ENCODE assay signal across 19 mouse cellular contexts in genomic region chr8:114650789-114651188, GRCm38 (mm10).
DNase-seq lines count a peak whose midpoint lies in the region; ATAC-seq and TF ChIP-seq lines count a peak whose summit lies in the region.
"Had no signal": no experiment of that assay in that cellular context is flagged by ENCODE, and none has a peak within 500 bp of the region (broad histone marks: within the 10 kb centered on the region; RNA-seq: fewer than 3 reads in every experiment).

No protein-coding gene starts in this region.

- no peaks in the 10 kb centered on the region for H3K27me3 ChIP-seq in forebrain, embryonic 14.5 days (replicated peaks; ENCODE audit: control insufficient read depth, insufficient read depth, low read length)
- H3K27me3 ChIP-seq in forebrain, embryonic 11.5 days (ENCODE audit: control insufficient read depth, insufficient read depth, low read length), result no peaks in the 10 kb centered on the region
- H3K27me3 ChIP-seq in limb, embryonic 12.5 days, result peaks cover 10% of the 10 kb centered on the region
- H3K27me3 ChIP-seq: embryonic facial prominence, embryonic 12.5 days; liver, embryonic 15.5 days had no signal

- no peak overlapping the region for H3K4me3 ChIP-seq in forebrain, embryonic 14.5 days (ENCODE audit: low read depth, low read length)
- no peak overlapping the region for H3K4me3 ChIP-seq in forebrain, embryonic 11.5 days (ENCODE audit: low read depth, low read length)
- peak overlapping the region; percentile 16 for H3K4me3 ChIP-seq in left cerebral cortex, adult 2 months
- H3K4me3 ChIP-seq in limb, embryonic 12.5 days (replicated peaks), result 0 out of 2 replicates have a peak overlapping the region, but pooled peaks have one; percentile 2
- H3K4me3 ChIP-seq: embryonic facial prominence, embryonic 12.5 days; liver, embryonic 15.5 days had no signal

- peak overlapping the region; percentile 28 for H3K4me2 ChIP-seq in forebrain, embryonic 14.5 days (ENCODE audit: low read length)
- no peak overlapping the region for H3K4me2 ChIP-seq in forebrain, embryonic 11.5 days (ENCODE audit: low read depth, low read length, severe bottlenecking)
- H3K4me2 ChIP-seq in limb, embryonic 12.5 days, result peak overlapping the region; percentile 42
- H3K4me2 ChIP-seq: embryonic facial prominence, embryonic 12.5 days; liver, embryonic 15.5 days had no signal

- H3K27ac ChIP-seq in forebrain, embryonic 14.5 days (ENCODE audit: low read depth, low read length), result no peak overlapping the region
- H3K27ac ChIP-seq in forebrain, embryonic 11.5 days (ENCODE audit: low read depth, low read length), result no peak overlapping the region
- no peak overlapping the region for H3K27ac ChIP-seq in left cerebral cortex, adult 2 months
- H3K27ac ChIP-seq in limb, embryonic 12.5 days, result no peak overlapping the region
- H3K27ac ChIP-seq: embryonic facial prominence, embryonic 12.5 days; liver, embryonic 15.5 days; macrophage had no signal

- H3K4me1 ChIP-seq in forebrain, embryonic 14.5 days (ENCODE audit: control insufficient read depth, insufficient read depth, low read length), result 0 out of 2 replicates have a peak, but pooled peaks cover 2% of the 10 kb centered on the region
- H3K4me1 ChIP-seq in forebrain, embryonic 11.5 days (replicated peaks; ENCODE audit: control insufficient read depth, insufficient read depth, low read length), result no peaks in the 10 kb centered on the region
- H3K4me1 ChIP-seq in limb, embryonic 12.5 days (replicated peaks), result peaks cover 22% of the 10 kb centered on the region
- H3K4me1 ChIP-seq: embryonic facial prominence, embryonic 12.5 days; liver, embryonic 15.5 days had no signal

- intact Hi-C loops in left cerebral cortex, adult 2 months (cut with DNase I), result no loop called here

- no peaks in the 10 kb centered on the region for H3K9me3 ChIP-seq in forebrain, embryonic 14.5 days (replicated peaks; ENCODE audit: control insufficient read depth, low read length)
- H3K9me3 ChIP-seq in forebrain, embryonic 11.5 days (ENCODE audit: control insufficient read depth, low read length), result no peaks in the 10 kb centered on the region
- no peaks in the 10 kb centered on the region for H3K9me3 ChIP-seq in limb, embryonic 12.5 days
- H3K9me3 ChIP-seq: embryonic facial prominence, embryonic 12.5 days; liver, embryonic 15.5 days had no signal

- no peak for ATAC-seq in forebrain, embryonic 14.5 days
- ATAC-seq in forebrain, embryonic 11.5 days (replicated peaks; ENCODE audit: low FRiP score), result no peak
- ATAC-seq in limb, embryonic 12.5 days (ENCODE audit: insufficient number of reproducible peaks, insufficient read depth, low FRiP score, low TSS enrichment, low read depth), result no peak
- ATAC-seq in frontal cortex, adult (ENCODE audit: low TSS enrichment), result no peak
- ATAC-seq: intestine, embryonic 16.5 days; midbrain, embryonic 16.5 days had no signal

- no peak for TF ChIP-seq CTCF in left cerebral cortex, adult 2 months (IDR thresholded peaks at IDR 0.05)

- H3K36me3 ChIP-seq in forebrain, embryonic 14.5 days (ENCODE audit: control insufficient read depth, insufficient read depth, low read length), result no peaks in the 10 kb centered on the region
- no peaks in the 10 kb centered on the region for H3K36me3 ChIP-seq in forebrain, embryonic 11.5 days (ENCODE audit: control insufficient read depth, insufficient read depth, low read length)
- H3K36me3 ChIP-seq in limb, embryonic 12.5 days, result no peaks in the 10 kb centered on the region
- H3K36me3 ChIP-seq: embryonic facial prominence, embryonic 12.5 days; liver, embryonic 15.5 days had no signal

- H3K9ac ChIP-seq in forebrain, embryonic 14.5 days (ENCODE audit: low read length), result no peak overlapping the region
- H3K9ac ChIP-seq in forebrain, embryonic 11.5 days (ENCODE audit: low read length), result no peak overlapping the region
- 0 out of 2 replicates have a peak overlapping the region, but pooled peaks have one; percentile 18 for H3K9ac ChIP-seq in limb, embryonic 12.5 days (replicated peaks)
- H3K9ac ChIP-seq: embryonic facial prominence, embryonic 12.5 days; liver, embryonic 15.5 days had no signal

- peak; percentile 69 for DNase-seq in forebrain, embryonic 14.5 days (ENCODE audit: low spot score)
- no peak for DNase-seq in forebrain, embryonic 11.5 days (ENCODE audit: low spot score)
- DNase-seq in left cerebral cortex, adult 2 months (ENCODE audit: extremely low spot score in 1 of 2, low spot score in 2 of 2), result no peak
- DNase-seq in left cerebral cortex, adult 18-20 months (ENCODE audit: low spot score in 2 of 2), result no peak
- peak; percentile 63 for DNase-seq in cerebellum, adult 9-10 months
- DNase-seq in adipocyte (ENCODE audit: low spot score), result no peak
- DNase-seq: adrenal gland, adult 8-10 months; B cell, adult 2 months; gastrocnemius, postnatal 10 days; heart, postnatal 36 days; right cerebral cortex, postnatal 25 days; thymus, adult 18-20 months had no signal

- 38% methylated on average over 14 of the region's 14 CpGs for WGBS in forebrain, embryonic 14.5 days
- 78% methylated on average over 14 of the region's 14 CpGs for WGBS in forebrain, embryonic 11.5 days
- 42% methylated on average over 14 of the region's 14 CpGs for WGBS in limb, embryonic 12.5 days

Comparison
In these comparisons a context has a peak if more than half of its experiments do, and no peak if none do; other contexts are left out.
1. DNase-seq: peak in forebrain, embryonic 14.5 days (single experiment) and cerebellum, adult 9-10 months (single experiment); none in forebrain, embryonic 11.5 days (single experiment), left cerebral cortex, adult 2 months (0 of 2), left cerebral cortex, adult 18-20 months (0 of 2) and adipocyte (single experiment).
2. H3K4me3 ChIP-seq: peak in left cerebral cortex, adult 2 months (single experiment) and limb, embryonic 12.5 days (single experiment); none in forebrain, embryonic 14.5 days (single experiment) and forebrain, embryonic 11.5 days (single experiment).